Mouse (Mus musculus): ENCODE measurements at regions not wholly inside any gene's neighbourhood (a gene's known extent, or its start where the extent isn't known, plus 50 kb on each side); places are given as distances from the start of the nearest gene placed in this dataset.

DNA sequence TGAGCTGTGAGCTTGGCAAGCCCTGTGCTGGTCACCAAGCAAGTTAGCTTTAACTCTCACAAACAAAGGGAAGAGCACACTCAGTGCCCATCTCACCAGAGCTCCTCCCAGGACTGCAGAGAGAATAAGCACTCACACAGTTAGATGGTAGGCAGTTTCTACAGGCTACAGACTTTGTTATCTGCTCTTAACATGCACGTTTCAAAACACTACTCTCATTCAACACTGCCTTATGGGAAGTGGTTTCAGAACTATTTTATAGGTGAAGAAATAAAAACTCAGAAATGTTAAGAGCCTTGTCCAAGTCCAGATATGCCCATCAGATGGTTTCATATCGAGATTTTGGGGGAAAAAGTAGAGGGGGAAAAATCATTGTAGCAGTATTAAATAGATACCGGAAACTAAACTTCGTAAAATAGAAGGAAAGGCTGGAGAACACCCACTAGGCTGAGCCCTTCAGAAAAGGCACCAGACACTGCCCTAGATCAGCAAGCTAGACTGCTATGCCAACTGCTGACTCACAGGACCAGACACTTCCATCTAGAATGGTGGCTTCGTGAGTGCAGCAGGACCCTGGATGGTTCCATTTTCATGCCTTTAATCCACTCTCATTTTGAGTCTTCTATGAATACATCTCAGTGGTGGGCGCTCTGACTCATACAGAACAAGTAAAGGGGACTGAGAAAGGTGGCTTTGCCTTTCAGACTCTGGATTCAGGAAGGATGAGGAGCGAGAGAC, 51.3 kb upstream of the Serbp1 start:
- H3K27ac ChIP-seq, result no peak overlapping the region
- H3K4me3 ChIP-seq, result no peak overlapping the region
- intact Hi-C loops (cut with DNase I), result loop anchor here (10.0 kb wide), 1 partner anchor 358 kb away; no protein-coding TSS in a partner anchor
- TF ChIP-seq CTCF (IDR thresholded peaks at IDR 0.05), result no peak
- DNase-seq (ENCODE audit: extremely low spot score in 1 of 2, low spot score in 2 of 2), result peak in 1 of 2 experiments; percentile 23

DNA sequence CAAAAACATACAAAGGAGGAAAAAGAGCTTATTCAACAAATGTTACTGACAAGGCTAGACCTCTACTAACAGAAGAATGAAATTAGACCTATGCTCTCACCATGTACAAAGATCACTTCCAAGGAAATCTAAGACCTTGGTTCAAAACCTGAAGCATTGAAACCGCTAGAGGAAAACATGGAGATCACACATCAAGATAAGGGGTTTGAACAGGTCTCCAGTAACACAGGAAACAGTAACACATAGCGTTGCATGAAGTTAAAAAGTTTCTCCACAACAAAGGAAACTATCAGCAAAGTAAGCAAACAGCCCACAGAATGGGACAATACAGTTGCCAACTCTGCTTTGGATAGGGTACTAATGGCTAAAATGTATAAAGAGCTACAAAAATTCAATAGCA, 53.3 kb upstream of the Serbp1 start:
- TF ChIP-seq CTCF (IDR thresholded peaks at IDR 0.05), result no peak
- intact Hi-C loops (cut with DNase I), result loop anchor here (10.0 kb wide), 1 partner anchor 360 kb away; no protein-coding TSS in a partner anchor
- no peak overlapping the region for H3K27ac ChIP-seq
- no peak overlapping the region for H3K4me3 ChIP-seq
- DNase-seq (ENCODE audit: extremely low spot score in 1 of 2, low spot score in 2 of 2), result no peak

DNA sequence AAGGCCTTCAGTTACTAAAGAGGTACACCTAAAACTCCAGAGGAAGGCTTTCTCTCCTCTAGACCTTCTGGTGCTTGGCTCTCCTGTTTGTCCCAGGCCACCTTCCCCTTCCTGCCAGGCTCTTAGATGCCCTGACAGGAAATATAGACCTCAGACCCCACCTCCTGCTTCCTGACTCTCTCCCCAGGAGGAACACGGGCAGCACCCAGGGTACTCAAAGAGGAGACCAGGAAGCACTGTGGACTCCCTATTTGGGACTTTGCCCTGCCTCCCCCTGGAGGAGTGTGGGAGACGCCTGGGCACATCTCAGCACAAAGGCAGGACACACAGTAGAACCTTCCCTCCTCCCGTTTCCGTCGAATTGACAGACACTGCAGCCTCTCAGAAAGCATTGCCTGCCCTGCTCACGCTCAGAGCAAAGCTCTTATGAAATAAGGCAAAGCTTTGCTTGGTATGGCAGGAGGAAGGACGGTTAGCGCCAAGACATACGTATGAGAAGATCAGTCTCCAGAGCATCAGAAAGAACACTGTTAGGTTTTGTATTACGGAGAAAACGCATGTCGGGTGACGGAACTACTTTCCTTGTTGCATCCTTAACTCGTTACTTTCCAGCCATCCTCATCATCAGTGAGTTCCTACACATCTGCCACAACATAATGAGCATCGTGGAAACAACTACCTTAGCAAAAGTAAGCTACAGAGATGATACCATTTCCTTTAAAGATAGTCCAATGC, 54.3 kb upstream of the Serbp1 start:
- TF ChIP-seq CTCF (IDR thresholded peaks at IDR 0.05), result no peak
- DNase-seq (ENCODE audit: extremely low spot score in 1 of 2, low spot score in 2 of 2), result no peak
- no peak overlapping the region for H3K27ac ChIP-seq
- no peak overlapping the region for H3K4me3 ChIP-seq
- intact Hi-C loops (cut with DNase I), result loop anchor here (10.0 kb wide), 1 partner anchor 361 kb away; no protein-coding TSS in a partner anchor

DNA sequence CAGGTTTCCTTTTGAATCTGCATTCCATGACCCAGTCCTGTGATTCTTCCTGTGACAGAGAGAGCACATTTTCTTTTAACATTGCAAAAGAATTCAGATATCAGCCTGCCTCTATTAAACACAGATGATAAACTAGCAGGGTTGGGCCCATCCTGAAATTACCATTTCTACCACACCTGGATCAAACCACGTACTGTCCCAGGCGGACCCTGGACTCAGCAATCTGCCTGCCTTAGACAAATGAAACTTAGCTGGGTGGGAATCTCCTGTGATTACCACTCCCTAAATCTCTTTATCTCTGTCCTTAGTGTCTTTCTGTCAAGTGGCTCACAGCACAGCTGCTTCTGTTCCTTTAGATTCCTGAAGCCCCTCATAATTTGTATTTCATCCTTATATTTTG, 55.5 kb upstream of the Serbp1 start:
- no peak for DNase-seq (ENCODE audit: extremely low spot score in 1 of 2, low spot score in 2 of 2)
- no peak for TF ChIP-seq CTCF (IDR thresholded peaks at IDR 0.05)

DNA sequence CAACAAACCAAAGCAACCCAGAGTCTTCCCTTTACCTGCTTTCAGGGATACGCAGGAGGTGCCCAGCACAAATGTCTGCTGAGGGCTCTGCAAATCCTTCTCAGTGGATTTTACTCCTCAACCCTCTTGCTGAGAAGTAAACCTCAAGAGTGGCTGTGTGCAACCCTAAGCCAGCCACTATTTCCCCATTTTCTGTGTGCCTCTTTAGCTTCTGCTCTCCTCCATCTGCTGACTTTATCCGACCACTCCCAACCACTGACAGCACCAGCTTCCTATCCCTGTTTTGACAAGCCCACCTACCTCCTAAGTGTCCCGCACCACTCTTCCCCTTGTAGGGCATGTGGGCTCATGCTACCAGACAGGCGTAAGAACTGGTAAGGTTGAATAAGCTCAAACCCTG, 56.5 kb upstream of the Serbp1 start:
- Histone ChIP-seq H3K4me3 (no peak overlapping the region), H3K27ac (no peak overlapping the region)
- TF ChIP-seq CTCF (IDR thresholded peaks at IDR 0.05), result no peak
- intact Hi-C loops (cut with DNase I), result loop anchor here (10.0 kb wide), 1 partner anchor 363 kb away; no protein-coding TSS in a partner anchor
- no peak for DNase-seq (ENCODE audit: extremely low spot score in 1 of 2, low spot score in 2 of 2)

More for the DNA sequence above, 55.5 kb upstream of the Serbp1 start:
- Histone ChIP-seq H3K4me3 (no peak overlapping the region), H3K27ac (no peak overlapping the region)
- intact Hi-C loops (cut with DNase I), result loop anchor here (10.0 kb wide), 1 partner anchor 362 kb away; no protein-coding TSS in a partner anchor

DNA sequence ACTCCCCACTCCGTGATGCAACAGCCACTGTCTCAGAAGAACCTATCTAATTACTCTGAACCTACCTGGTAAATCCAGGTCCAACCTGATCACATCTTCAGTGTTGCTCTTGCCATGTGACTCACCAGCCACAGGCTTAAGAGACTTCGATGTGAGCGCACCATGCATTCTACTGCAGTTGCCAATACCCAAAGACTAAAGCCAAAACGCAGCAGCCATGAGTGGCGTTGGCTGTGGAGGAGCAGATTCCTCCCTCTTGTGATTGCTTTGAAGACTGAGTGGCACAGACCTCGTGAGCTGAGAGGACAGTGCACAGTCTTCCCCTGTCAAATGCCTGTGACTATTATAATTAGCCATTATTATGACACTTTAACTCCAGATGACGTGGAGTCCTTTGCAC, 58.6 kb upstream of the Serbp1 start:
- DNase-seq (ENCODE audit: extremely low spot score in 1 of 2, low spot score in 2 of 2), result no peak
- Histone ChIP-seq H3K27ac (no peak overlapping the region), H3K4me3 (no peak overlapping the region)
- no peak for TF ChIP-seq CTCF (IDR thresholded peaks at IDR 0.05)
- intact Hi-C loops (cut with DNase I), result no loop called here

DNA sequence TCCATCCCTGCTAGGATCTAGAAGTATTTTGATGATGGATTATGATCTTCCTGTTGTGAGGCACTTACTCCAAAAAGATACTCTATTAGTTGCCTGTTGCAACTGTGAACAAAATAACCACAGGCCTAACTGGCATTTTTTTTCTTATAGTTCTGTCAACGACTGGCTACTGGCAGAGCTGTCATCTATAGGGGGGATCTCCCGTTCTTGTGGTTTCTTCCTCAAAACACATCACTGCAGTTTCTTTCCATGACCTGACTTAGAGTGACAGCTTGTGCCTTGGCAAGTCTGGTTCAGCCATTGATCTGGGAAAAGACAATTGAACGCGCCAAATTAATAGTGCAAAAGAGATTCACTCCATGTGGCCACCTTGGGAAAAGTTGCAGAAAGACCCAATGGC, 59.4 kb upstream of the Serbp1 start:
- Histone ChIP-seq H3K27ac (no peak overlapping the region), H3K4me3 (no peak overlapping the region)
- no peak for TF ChIP-seq CTCF (IDR thresholded peaks at IDR 0.05)
- DNase-seq (ENCODE audit: extremely low spot score in 1 of 2, low spot score in 2 of 2), result no peak
- intact Hi-C loops (cut with DNase I), result no loop called here

DNA sequence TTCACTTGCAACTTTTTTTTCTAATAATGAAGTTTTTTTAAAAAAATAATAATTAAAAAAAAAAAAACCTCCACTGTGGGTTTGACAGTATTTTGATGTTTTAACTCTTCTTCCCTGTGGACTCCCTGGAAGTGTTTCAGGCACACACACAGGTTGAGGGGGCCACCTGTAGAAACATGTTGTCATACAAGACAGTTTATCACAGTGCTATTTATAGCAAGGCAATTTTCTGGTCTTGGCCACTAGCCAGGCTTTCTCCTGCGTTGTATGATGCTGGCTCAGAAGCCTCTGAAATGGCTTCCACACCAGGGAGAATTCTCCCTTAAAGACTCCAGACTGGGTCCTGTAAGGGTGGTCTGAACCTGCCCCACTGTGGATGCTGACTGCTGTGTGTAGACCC, 59.9 kb upstream of the Serbp1 start:
- no peak overlapping the region for H3K27ac ChIP-seq
- no peak for DNase-seq (ENCODE audit: extremely low spot score in 1 of 2, low spot score in 2 of 2)
- no peak overlapping the region for H3K4me3 ChIP-seq
- TF ChIP-seq CTCF (IDR thresholded peaks at IDR 0.05), result no peak
- intact Hi-C loops (cut with DNase I), result no loop called here

DNA sequence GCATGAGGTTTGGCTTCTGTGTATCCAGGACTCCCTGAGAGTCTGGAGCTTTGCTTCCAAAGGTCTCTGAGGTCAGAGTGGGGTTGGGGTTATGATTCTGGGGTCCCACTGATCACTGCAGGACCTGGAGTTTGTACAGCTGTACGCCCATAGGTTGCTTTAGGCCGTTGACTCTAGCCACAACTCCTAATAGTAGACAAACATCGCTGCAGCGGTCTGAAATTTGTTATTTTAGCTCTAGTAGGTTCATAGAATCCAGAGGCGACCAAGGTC, 67.4 kb upstream of the Serbp1 start:
- H3K27ac ChIP-seq, result no peak overlapping the region
- DNase-seq (ENCODE audit: extremely low spot score in 1 of 2, low spot score in 2 of 2), result no peak
- no peak for TF ChIP-seq CTCF (IDR thresholded peaks at IDR 0.05)
- no peak overlapping the region for H3K4me3 ChIP-seq
- intact Hi-C loops (cut with DNase I), result loop anchor here (1.0 kb wide), 1 partner anchor 148 kb away; no protein-coding TSS in a partner anchor

DNA sequence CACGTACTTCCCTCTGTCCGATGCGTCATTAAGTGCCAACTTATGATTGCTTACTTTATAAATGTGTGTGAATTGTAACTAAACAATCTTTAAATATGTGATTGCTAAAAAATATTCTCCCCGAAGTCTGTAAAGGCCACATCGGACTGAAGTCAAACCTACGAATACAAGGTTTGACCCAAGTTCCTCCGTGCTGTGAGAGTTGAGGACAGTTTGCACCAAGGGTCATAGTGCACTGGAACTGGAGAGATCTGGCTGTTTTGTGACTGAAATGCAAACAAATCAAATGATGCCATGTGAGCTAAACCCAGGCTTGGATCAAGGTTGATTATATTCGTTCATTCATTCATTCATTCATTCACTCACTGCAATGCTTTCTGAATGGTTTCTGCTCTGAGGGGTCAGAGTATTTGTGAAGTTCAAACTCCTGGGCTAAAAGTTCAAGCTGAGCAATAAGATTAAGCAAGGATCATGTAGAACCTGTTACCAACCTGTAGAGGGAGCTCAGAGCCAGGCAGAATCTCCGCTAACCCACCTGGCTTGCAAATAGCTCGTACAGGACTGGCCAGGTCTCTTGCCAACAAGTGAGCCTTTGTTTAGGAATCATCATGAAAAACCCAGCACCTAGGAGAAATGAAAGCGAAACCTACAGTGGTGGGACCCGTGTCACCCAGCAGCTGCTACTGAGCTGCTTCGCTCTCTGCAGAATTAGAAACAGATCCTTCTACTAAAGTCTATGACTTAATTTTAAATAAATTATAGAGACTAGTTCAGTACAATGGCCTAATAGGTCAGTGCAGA, 67.9 kb upstream of the Serbp1 start:
- Histone ChIP-seq H3K27ac (no peak overlapping the region), H3K4me3 (no peak overlapping the region)
- DNase-seq (ENCODE audit: extremely low spot score in 1 of 2, low spot score in 2 of 2), result peak; percentile 26 to 37
- intact Hi-C loops (cut with DNase I), result loop anchor here (1.0 to 2.0 kb wide), 3 partner anchors 97 to 267 kb away; no protein-coding TSS in a partner anchor
- TF ChIP-seq CTCF (IDR thresholded peaks at IDR 0.05), result peak; percentile 78

DNA sequence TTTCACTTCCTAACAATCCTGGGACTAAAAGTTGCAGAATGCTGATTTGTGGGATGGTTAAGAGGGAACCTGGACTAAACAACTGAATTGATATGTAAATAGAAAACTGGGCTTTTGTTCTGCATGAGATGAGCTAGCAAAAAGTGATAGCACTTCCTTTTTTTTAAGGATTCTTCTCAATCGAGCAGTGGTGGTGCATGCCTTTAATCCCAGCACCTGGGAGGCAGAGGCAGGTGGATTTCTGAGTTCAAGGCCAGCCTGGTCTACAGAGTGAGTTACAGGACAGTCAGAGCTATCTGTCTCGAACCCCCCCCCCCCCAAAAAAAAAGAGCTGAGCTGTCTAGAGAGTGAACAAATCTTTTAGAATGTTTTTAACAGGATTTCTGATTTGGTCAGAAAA, 69.2 kb upstream of the Serbp1 start:
- no peak for TF ChIP-seq CTCF (IDR thresholded peaks at IDR 0.05)
- Histone ChIP-seq H3K27ac (peak overlapping the region; percentile 78), H3K4me3 (peak overlapping the region; percentile 45)
- DNase-seq (ENCODE audit: extremely low spot score in 1 of 2, low spot score in 2 of 2), result no peak
- intact Hi-C loops (cut with DNase I), result loop anchor here (2.0 kb wide), 2 partner anchors 98 to 268 kb away; no protein-coding TSS in a partner anchor

Data from left cerebral cortex, adult 2 months (tissue).